Mouse (Mus musculus): ENCODE results near the gene Ssh3.
"Not testable (repeated sequence)": the region's sequence is repeated elsewhere in the genome, so short reads cannot be mapped to it uniquely, and the experiment has no call there.

Ssh3 gene

GRCm38 (mm10) chr19:4296611-4297010 is 27.6 kb upstream of the Ssh3 start:
- no peak for DNase-seq (ENCODE audit: low read depth, low spot score)

GRCm38 (mm10) chr19:4295391-4295790 is 26.4 kb upstream of the Ssh3 start:
- DNase-seq (ENCODE audit: low read depth, low spot score): no peak

DNA sequence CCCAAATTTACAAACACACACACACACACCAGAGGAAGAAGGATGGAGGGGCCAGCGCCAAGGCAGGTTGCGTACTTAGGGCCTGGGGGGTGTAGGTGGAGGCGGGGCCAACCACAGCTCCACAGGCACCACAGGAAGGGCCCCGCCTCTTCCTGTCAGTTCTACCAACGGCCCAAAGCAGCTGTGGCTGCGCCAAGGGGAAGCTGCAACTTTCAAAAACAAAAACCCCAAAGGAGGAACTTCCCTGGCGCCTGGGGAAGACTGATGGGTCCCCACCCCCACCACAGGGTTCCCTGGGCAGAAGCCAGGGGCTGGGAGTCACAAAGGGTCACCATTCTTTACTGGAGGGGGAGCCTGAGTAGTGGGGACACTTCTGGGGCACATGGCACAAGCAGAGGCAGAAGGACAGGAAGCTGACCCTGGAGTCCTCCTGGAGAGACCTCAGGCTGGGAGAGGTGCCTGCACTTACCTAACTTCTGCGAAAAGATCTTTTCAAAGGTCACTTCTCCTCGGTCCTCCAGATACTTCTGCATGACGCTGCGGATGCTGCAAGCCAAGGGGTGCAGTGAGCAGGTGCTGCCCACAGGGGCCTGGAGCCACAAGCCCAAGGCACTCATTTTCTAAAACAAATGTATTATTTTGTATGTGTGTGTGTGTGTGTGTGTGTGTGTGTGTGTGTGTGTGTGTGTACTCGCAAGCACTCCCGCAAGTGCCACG is 25.6 kb upstream of the Ssh3 start:
- DNase-seq (ENCODE audit: low read depth, low spot score): no peak

- DNase-seq (ENCODE audit: low read depth, low spot score): no peak
Measured at GRCm38 (mm10) chr19:4291161-4291560, 22.2 kb upstream of the Ssh3 start.

- no peak for DNase-seq (ENCODE audit: low read depth, low spot score)
Measured at GRCm38 (mm10) chr19:4290749-4291148, 21.8 kb upstream of the Ssh3 start.

DNA sequence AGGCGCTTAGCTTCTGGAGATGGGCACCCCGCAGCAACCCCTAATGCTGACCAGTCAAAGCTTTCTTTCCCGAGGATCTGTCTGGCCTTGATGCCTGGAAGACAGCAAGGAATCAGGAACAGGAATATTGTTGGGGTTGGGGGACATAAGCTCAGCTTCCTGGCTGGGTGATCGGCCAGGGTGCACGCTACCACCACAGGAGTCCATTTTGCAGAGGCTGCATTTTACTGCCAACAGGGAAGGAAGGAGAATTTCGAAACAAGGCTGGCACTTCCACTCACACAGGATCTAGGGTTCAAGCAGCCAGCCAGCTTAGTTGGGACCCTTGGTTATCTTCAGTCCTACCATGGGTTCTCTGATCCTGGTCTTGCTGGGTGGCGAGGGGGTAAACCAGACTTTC is 14.7 kb upstream of the Ssh3 start:
- no peak for DNase-seq (ENCODE audit: low read depth, low spot score)

DNA sequence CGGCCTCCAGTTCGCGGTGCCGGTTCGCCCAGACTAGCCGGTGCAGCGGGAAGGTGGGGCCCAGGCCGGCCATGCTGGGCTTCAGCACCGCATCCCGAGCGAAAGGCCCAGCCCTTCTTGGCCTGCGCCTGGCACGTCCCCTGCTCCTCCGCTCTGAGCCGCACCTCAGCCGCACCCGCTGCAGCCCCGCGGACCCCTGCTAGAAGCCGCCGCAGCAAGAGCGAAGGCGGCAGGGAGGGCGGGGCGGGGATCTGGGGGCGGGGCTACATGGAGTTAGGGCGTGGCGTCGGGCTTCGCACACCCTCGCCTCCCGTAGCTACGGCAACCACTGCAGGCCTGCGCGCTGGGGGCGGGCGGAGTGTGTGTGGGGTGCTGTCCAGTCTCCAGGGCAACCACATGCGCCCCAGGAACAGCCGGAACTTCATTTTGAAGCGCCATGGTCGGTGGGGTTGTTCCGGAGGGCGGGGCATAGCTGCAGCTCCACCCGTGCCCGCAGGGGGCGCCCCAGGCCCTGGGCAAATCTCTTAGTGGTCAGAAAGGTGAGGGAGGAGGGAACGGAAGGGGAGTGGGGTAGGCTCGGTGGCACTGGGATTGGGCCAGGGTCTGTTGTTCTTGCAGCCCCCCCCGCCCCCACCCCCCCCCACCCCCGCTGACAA is 14.0 kb upstream of the Ssh3 start, which contains the start of gene Ankrd13d:
Ankrd13d (minus strand) TSS at position 240 of the 656 bp plus-strand sequence.
- DNase-seq (ENCODE audit: low read depth, low spot score): peak; percentile 84

DNA sequence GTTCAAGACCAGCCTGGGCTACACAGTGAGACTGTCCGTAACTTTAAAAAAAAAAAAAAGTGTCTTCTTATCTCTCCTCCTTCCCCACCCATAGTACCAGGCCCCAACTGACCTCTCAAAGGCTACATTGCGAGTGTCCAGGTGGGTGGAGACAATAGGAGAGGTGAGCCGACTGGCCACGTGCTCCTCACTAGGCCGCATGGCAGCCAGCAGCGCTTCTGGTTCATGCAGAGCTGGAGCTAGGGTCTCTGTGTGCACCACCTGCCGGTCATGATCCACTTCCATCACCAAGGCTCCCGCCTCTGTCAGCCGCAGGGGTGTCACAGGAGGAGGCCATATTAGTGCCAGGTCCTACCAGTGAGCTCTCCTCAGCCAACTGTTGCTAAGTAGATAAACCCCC is 11.4 kb upstream of the Ssh3 start:
- DNase-seq (ENCODE audit: low read depth, low spot score): no peak

- DNase-seq (ENCODE audit: low read depth, low spot score): peak; percentile 61
Measured at GRCm38 (mm10) chr19:4279487-4279886, 10.5 kb upstream of the Ssh3 start.

DNA sequence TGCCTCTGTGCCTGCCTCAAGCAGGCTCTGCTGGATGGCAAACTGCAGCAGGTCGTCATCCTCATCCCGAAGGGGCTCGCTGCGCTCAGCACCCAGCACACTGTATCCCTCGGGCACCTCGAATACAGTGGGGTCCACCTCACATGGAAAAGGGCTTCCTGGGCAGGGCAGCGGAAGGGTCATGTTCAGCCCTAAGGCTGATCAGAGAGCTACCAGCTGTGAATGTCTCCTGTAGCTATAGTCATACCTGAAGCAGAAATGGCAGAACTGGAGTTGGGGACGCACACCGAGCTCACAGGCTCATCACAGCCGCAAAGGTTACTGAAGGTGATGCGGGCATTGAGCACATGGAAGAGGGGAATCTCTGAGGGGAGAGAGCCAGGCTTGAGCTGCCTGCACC is 2.0 kb upstream of the Ssh3 start:
- DNase-seq (ENCODE audit: low read depth, low spot score): no peak

- no peak for DNase-seq (ENCODE audit: low read depth, low spot score)
Measured at GRCm38 (mm10) chr19:4270187-4270586, 1.2 kb upstream of the Ssh3 start.

- no peak for DNase-seq (ENCODE audit: low read depth, low spot score)
Measured at GRCm38 (mm10) chr19:4265956-4266355, 3.0 kb downstream of the Ssh3 start.

DNA sequence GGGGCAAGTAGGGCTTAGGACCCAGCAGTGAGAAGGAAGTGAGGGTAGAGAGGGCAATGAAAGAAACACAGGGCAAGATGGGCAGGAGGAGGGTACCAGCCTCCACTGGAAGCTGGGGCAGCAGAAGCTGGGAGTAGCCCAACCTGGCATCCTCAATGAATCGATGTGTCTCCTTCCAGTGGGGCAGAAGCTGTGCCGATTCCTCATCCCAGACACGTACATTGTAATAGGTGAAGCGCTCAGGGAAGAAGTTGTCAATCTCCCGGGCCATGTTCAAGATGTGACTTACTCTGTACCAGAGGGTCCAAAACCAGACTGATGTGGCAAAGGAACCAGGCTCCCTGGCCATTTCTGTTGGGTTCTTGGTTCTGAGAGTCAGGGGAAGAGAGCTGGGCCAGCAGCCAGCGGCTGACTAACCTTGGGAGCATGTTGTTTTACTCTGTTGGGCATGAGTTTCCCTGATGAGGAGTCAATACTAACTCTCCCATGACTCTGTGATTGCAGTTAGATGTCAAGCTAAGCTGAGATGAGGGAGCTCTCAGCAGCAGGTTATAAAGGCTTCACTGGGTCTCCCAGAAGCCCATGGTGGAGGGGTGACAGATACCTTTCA is 4.7 kb downstream of the Ssh3 start:
- DNase-seq (ENCODE audit: low read depth, low spot score): peak; percentile 89

DNA sequence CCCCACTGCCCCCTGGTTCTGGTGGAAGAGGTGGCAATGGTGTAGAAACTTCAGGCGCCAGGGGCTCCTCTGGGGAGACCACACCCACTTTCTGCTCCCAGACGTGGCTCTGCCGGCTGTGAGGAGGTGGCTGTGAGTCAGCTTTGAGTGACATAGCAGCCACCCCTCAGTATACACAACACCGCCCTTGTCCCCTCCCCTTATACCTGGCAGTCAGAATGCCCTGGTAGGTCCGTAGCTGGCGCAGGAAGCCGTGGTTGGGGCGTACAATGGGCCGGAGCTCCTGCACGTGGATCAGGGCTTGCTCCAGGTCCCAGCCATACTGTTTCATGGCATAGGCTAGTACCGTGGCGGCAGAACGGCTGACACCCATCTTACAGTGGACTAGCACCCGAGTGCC is 5.3 kb downstream of the Ssh3 start:
- no peak for DNase-seq (ENCODE audit: low read depth, low spot score)

DNA sequence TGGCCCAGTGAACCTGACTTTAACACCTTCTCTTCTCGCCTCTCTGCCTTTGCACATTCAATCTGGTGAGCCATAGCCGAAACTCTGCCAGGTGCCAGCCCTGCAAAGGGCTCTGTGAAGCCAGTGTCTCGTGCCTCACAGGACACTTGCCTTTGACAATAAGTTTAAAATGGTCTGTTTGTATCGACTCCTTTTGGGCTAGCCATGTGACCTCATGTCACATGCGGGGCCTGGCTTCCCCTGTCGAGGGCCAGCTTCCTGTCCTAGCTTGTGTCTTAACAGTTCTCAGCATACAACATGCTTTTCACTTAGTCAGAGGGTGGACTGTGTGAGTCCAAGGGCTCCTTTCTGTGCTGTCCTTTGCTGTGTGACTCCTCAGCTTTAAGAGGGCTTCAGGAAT is 6.2 kb downstream of the Ssh3 start:
- no peak for DNase-seq (ENCODE audit: low read depth, low spot score)

DNA sequence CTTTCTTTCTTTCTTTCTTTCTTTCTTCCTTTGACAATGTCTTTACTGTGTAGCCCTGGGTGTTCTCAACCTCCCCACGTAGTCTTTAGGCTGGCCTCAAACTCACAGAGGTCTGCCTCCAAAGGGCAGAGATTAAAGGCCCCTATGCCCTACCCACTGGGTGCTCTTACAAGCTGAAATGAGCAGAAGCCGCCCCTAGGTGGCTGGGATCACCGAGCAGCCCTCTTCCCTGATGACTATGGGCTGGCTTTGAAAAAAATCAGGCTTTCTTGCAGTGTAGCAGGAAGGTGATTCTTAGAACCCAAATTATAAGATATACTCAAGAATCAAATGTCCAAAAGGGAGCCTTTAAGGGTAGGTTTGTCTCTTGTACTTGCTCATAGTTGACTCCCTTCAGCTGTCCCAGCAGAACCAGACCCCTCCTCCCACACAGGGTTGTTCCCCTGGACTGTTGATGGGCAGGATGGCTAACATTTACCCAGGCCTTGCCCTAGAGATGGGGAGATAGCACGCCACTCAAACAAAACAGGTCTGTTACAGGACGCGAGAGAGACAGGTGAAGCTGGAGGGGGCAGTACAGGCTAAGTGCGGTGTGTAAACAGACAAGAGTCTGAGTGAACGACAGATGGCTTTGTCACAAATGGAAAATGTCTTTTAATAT is 7.8 kb downstream of the Ssh3 start:
- DNase-seq (ENCODE audit: low read depth, low spot score): peak; percentile 56

GRCm38 (mm10) chr19:4257897-4258252 is 11.1 kb downstream of the Ssh3 start:
- no peak for DNase-seq (ENCODE audit: low read depth, low spot score)

GRCm38 (mm10) chr19:4257216-4257896 is 11.6 kb downstream of the Ssh3 start:
- DNase-seq (ENCODE audit: low read depth, low spot score): peak; percentile 99

- no peak for DNase-seq (ENCODE audit: low read depth, low spot score)
Measured at GRCm38 (mm10) chr19:4255583-4256162, 13.3 kb downstream of the Ssh3 start.

GRCm38 (mm10) chr19:4254230-4254629 is 14.8 kb downstream of the Ssh3 start:
- no peak for DNase-seq (ENCODE audit: low read depth, low spot score)

- DNase-seq (ENCODE audit: low read depth, low spot score): not testable (repeated sequence)
Measured at GRCm38 (mm10) chr19:4248683-4249082, 20.3 kb downstream of the Ssh3 start.
